Mouse (Mus musculus) cortical plate, adult 2 months (tissue): ENCODE results near the gene Kif3b. TPM values are rescaled to one million over a fixed set of nuclear protein-coding genes. Genes with fewer than 3 reads are reported as not detected.
A peak's percentile ranks its signal among the peaks of the same experiment; 100 is the strongest.
"Not testable (repeated sequence)": the region's sequence is repeated elsewhere in the genome, so short reads cannot be mapped to it uniquely, and the experiment has no call there.

ENCODE experiments used
- H3K27ac ChIP-seq: fragments of 200-500 bp; 2 replicates; pipeline ENCODE4 v1.5.1; 2012; ENCODE audit warnings: low read length, control low read depth, inconsistent platforms; ENCODE audit not compliant: insufficient read depth
- H3K4me1 ChIP-seq: fragments of 200-500 bp; 2 replicates; pipeline ENCODE4 v1.6.1; 2011; ENCODE audit warnings: low read length; ENCODE audit not compliant: control insufficient read depth, insufficient read depth
- H3K4me3 ChIP-seq: fragments of 200-500 bp; 2 replicates; pipeline ENCODE4 v1.5.1; 2011; ENCODE audit warnings: mild to moderate bottlenecking, low read length, control low read depth; ENCODE audit not compliant: insufficient read depth
- CTCF ChIP-seq: fragments of 200-500 bp; IDR thresholded peaks from 2 replicates; pipeline ENCODE4 v1.5.1; 2011; ENCODE audit warnings: mild to moderate bottlenecking, control low read depth, low read length; ENCODE audit not compliant: insufficient read depth; ENCODE audit errors: extremely low read depth
- POLR2A ChIP-seq: fragments of 200-500 bp; IDR thresholded peaks from 2 replicates; pipeline ENCODE4 v1.6.1; 2011; ENCODE audit warnings: mild to moderate bottlenecking, low read length, control low read depth; ENCODE audit not compliant: insufficient read depth; ENCODE audit errors: extremely low read depth
- polyA plus RNA-seq: library from polyadenylated mRNA; depleted of rRNA; stranded (reverse); fragments of >200 nt; gene quantifications from 2 replicates; pipeline ENCODE4 v1.2.3, GENCODE M21; 2012

The Kif3b gene
- polyA plus RNA-seq, 1 experiment = 34.6 TPM

- Histone ChIP-seq H3K4me3 (no peak overlapping the region), H3K4me1 (no peaks in the 10 kb centered on the region), H3K27ac (no peak overlapping the region)
- TF ChIP-seq POLR2A = no peak
These were observed 16.3 kb upstream of the Kif3b start for GRCm38 (mm10) chr2:153274919-153275247.

- not testable (repeated sequence) for H3K27ac ChIP-seq, H3K4me3 ChIP-seq, H3K4me1 ChIP-seq
These were observed 15.6 kb upstream of the Kif3b start for GRCm38 (mm10) chr2:153275577-153275976.

GRCm38 (mm10) chr2:153276440-153276839 lies 14.8 kb upstream of the Kif3b start:
- Histone ChIP-seq H3K27ac (no peak overlapping the region), H3K4me3 (no peak overlapping the region), H3K4me1 (no peaks in the 10 kb centered on the region)
- no peak for TF ChIP-seq CTCF

- not testable (repeated sequence) for H3K4me1 ChIP-seq, H3K4me3 ChIP-seq, H3K27ac ChIP-seq
These were observed 14.4 kb upstream of the Kif3b start for GRCm38 (mm10) chr2:153276846-153277245.

GRCm38 (mm10) chr2:153278357-153278756 lies 12.9 kb upstream of the Kif3b start:
- Histone ChIP-seq H3K27ac (no peak overlapping the region), H3K4me3 (no peak overlapping the region), H3K4me1 (no peaks in the 10 kb centered on the region)
- TF ChIP-seq POLR2A (no peak), CTCF (no peak)

GRCm38 (mm10) chr2:153283919-153284318 lies 7.3 kb upstream of the Kif3b start:
- TF ChIP-seq CTCF (no peak), POLR2A (no peak)
- H3K4me1 ChIP-seq = no peaks in the 10 kb centered on the region
- no peak overlapping the region for H3K27ac ChIP-seq
- no peak overlapping the region for H3K4me3 ChIP-seq

GRCm38 (mm10) chr2:153286524-153286923 lies 4.7 kb upstream of the Kif3b start:
- no peak for TF ChIP-seq CTCF
- no peak for TF ChIP-seq POLR2A
- H3K27ac ChIP-seq = no peak overlapping the region
- no peaks in the 10 kb centered on the region for H3K4me1 ChIP-seq
- no peak overlapping the region for H3K4me3 ChIP-seq

- Histone ChIP-seq H3K27ac (no peak overlapping the region), H3K4me3 (no peak overlapping the region)
- TF ChIP-seq CTCF (no peak), POLR2A (no peak)
These were observed 3.4 kb upstream of the Kif3b start for GRCm38 (mm10) chr2:153287835-153288234.

GRCm38 (mm10) chr2:153292305-153292861 lies 1.2 kb downstream of the Kif3b start:
- no peak for TF ChIP-seq CTCF
- no peak for TF ChIP-seq POLR2A
- Histone ChIP-seq H3K4me3 (peak overlapping the region; percentile 95), H3K27ac (no peak overlapping the region), H3K4me1 (peaks cover 9% of the 10 kb centered on the region)

More at GRCm38 (mm10) chr2:153287835-153288234, 3.4 kb upstream of the Kif3b start:
- H3K4me1 ChIP-seq = peaks cover 6% of the 10 kb centered on the region

GRCm38 (mm10) chr2:153295196-153295595 lies 4.0 kb downstream of the Kif3b start:
- TF ChIP-seq POLR2A (no peak), CTCF (no peak)

GRCm38 (mm10) chr2:153297771-153298170 lies 6.6 kb downstream of the Kif3b start:
- no peak overlapping the region for H3K27ac ChIP-seq
- peaks cover 6% of the 10 kb centered on the region for H3K4me1 ChIP-seq
- H3K4me3 ChIP-seq = no peak overlapping the region
- TF ChIP-seq POLR2A (no peak), CTCF (no peak)

More at GRCm38 (mm10) chr2:153295196-153295595, 4.0 kb downstream of the Kif3b start:
- peaks cover 11% of the 10 kb centered on the region for H3K4me1 ChIP-seq
- H3K27ac ChIP-seq = no peak overlapping the region
- no peak overlapping the region for H3K4me3 ChIP-seq
